Mouse (Mus musculus): ENCODE results near the gene A230050P20Rik.

A230050P20Rik gene

GRCm38 (mm10) chr9:20875021-20875790 is 6.8 kb downstream of the A230050P20Rik start:
- no peak for DNase-seq

GRCm38 (mm10) chr9:20876318-20877117 is 8.1 kb downstream of the A230050P20Rik start:
- no peak for DNase-seq

- DNase-seq = no peak
These were observed 8.9 kb downstream of the A230050P20Rik start for GRCm38 (mm10) chr9:20877118-20878040.

GRCm38 (mm10) chr9:20878041-20878709 is 9.7 kb downstream of the A230050P20Rik start:
- DNase-seq = peak; percentile 100

- DNase-seq = no peak
These were observed 10.2 kb downstream of the A230050P20Rik start for GRCm38 (mm10) chr9:20878710-20879065.

- no peak for DNase-seq
These were observed 10.8 kb downstream of the A230050P20Rik start, which contains the start of gene Angptl6 for GRCm38 (mm10) chr9:20879097-20879792. Angptl6 (minus strand) TSS chr9:20879727.

- DNase-seq = no peak
These were observed 18.1 kb downstream of the A230050P20Rik start for GRCm38 (mm10) chr9:20886563-20886962.

- no peak for DNase-seq
These were observed 18.7 kb downstream of the A230050P20Rik start for GRCm38 (mm10) chr9:20887191-20887590.

- peak; percentile 96 for DNase-seq
These were observed 19.4 kb downstream of the A230050P20Rik start, which contains the start of gene Ppan for GRCm38 (mm10) chr9:20887704-20888385. Ppan (plus strand) TSS chr9:20888175.

GRCm38 (mm10) chr9:20888386-20888765 is 19.9 kb downstream of the A230050P20Rik start:
- DNase-seq = no peak

GRCm38 (mm10) chr9:20889185-20890141 is 21.0 kb downstream of the A230050P20Rik start:
- DNase-seq = no peak

GRCm38 (mm10) chr9:20890411-20890810 is 22.0 kb downstream of the A230050P20Rik start:
- no peak for DNase-seq

- no peak for DNase-seq
These were observed 23.1 kb downstream of the A230050P20Rik start for GRCm38 (mm10) chr9:20891339-20892103.

GRCm38 (mm10) chr9:20892104-20892653 is 23.7 kb downstream of the A230050P20Rik start:
- no peak for DNase-seq

GRCm38 (mm10) chr9:20893069-20893468 is 24.6 kb downstream of the A230050P20Rik start:
- DNase-seq = no peak

GRCm38 (mm10) chr9:20893590-20894343 is 25.3 kb downstream of the A230050P20Rik start:
- DNase-seq = no peak

GRCm38 (mm10) chr9:20894629-20895028 is 26.2 kb downstream of the A230050P20Rik start:
- DNase-seq = no peak

- DNase-seq = no peak
These were observed 26.9 kb downstream of the A230050P20Rik start for GRCm38 (mm10) chr9:20895382-20895781.
